Mouse (Mus musculus) liver, postnatal 0 days (tissue): ENCODE measurements around the gene Hoxb9. TPM values are rescaled to one million over a fixed set of nuclear protein-coding genes. Genes with fewer than 3 reads are reported as not detected.

Experiments
- ATAC-seq: fragments of 200-750 bp; cut with Nextera tagmentation; 2 replicates; pipeline ENCODE4 v1.8.0; 2017; ENCODE audit warnings: mild to moderate bottlenecking, moderate library complexity
- DNase-seq: peaks from one replicate; pipeline ENCODE4 v3.0.0-alpha.2; 2016
- H3K27ac ChIP-seq: fragments of 300-500 bp; sonication (generic); 2 replicates; pipeline ENCODE4 v1.5.1; 2014; ENCODE audit warnings: antibody characterized with exemption, moderate library complexity, mild to moderate bottlenecking, low read depth
- H3K27me3 ChIP-seq: fragments of 300-500 bp; sonication (generic); 2 replicates; pipeline ENCODE4 v1.6.1; 2014; ENCODE audit warnings: low read length, control low read depth, mixed read lengths; ENCODE audit not compliant: insufficient read depth
- H3K36me3 ChIP-seq: fragments of 300-500 bp; sonication (generic); replicated peaks from 2 replicates; pipeline ENCODE4 v1.6.1; 2014; ENCODE audit warnings: mild to moderate bottlenecking, control low read depth, low read length, moderate library complexity, mixed read lengths; ENCODE audit not compliant: insufficient read depth
- H3K4me1 ChIP-seq: fragments of 300-500 bp; sonication (generic); 2 replicates; pipeline ENCODE4 v1.6.1; 2014; ENCODE audit warnings: antibody characterized with exemption, mild to moderate bottlenecking, control low read depth; ENCODE audit not compliant: insufficient read depth
- H3K4me2 ChIP-seq: fragments of 300-500 bp; sonication (generic); 2 replicates; pipeline ENCODE4 v1.6.1; 2014; ENCODE audit warnings: low read depth, mild to moderate bottlenecking, low read length, moderate library complexity, mixed read lengths
- H3K4me3 ChIP-seq: fragments of 300-500 bp; sonication (generic); 2 replicates; pipeline ENCODE4 v1.5.1; 2014; ENCODE audit warnings: low read depth, low read length
- H3K9ac ChIP-seq: fragments of 300-500 bp; sonication (generic); replicated peaks from 2 replicates; pipeline ENCODE4 v1.6.1; 2014; ENCODE audit warnings: mild to moderate bottlenecking, moderate library complexity
- H3K9me3 ChIP-seq: fragments of 300-500 bp; sonication (generic); 2 replicates; pipeline ENCODE4 v1.6.1; 2016; ENCODE audit warnings: mild to moderate bottlenecking, control low read depth, low read length, mixed read lengths
- CTCF ChIP-seq: sonication (generic); IDR thresholded peaks from 2 replicates; pipeline ENCODE4 v1.5.1; 2016; ENCODE audit warnings: antibody characterized with exemption, low read depth
- EP300 ChIP-seq: IDR thresholded peaks from 2 replicates; pipeline ENCODE4 v1.6.1; 2016; ENCODE audit warnings: antibody characterized with exemption, low read depth, mild to moderate bottlenecking
- WGBS: fragments of 180-500 bp; shearing (Covaris S2); extraction: QIAGEN DNeasy Blood & Tissue Kit; methylation state at CpG from one replicate; pipeline ENCODE4 v1.1.7; 2014; ENCODE audit not compliant: insufficient replicate concordance; 5-methylcytosine and 5-hydroxymethylcytosine counted together
- polyA plus RNA-seq: library from polyadenylated mRNA; unstranded; fragments of >200 nt; fragmentation: Nextera tagmentation; extraction: Ambion mirVana; gene quantifications from 2 replicates; pipeline ENCODE4 v1.2.1, GENCODE M21; 2015

Gene Hoxb9
- polyA plus RNA-seq, 1 experiment from 2014 or later = not detected

GRCm38 (mm10) chr11:96272024-96272921 is 1.0 kb downstream of the Hoxb9 start:
- Histone ChIP-seq H3K4me3 (peak overlapping the region; percentile 13; the same call in 1 of the 2 replicates), H3K9ac (no peak overlapping the region), H3K27ac (no peak overlapping the region), H3K27me3 (peaks cover 99% of the 10 kb centered on the region), H3K9me3 (no peaks in the 10 kb centered on the region), H3K36me3 (no peaks in the 10 kb centered on the region), H3K4me2 (peak overlapping the region; percentile 13; the same call in 1 of the 2 replicates), H3K4me1 (peaks cover 4% of the 10 kb centered on the region; the same call in 1 of the 2 replicates)
- TF ChIP-seq EP300 (no peak), CTCF (no peak)
- no peak for DNase-seq
- no peak for ATAC-seq
- 1% methylated on average over 57 of the region's 58 CpGs for WGBS

GRCm38 (mm10) chr11:96274428-96274827 is 3.2 kb downstream of the Hoxb9 start:
- no peak for ATAC-seq
- Histone ChIP-seq H3K4me2 (no peak overlapping the region), H3K27ac (no peak overlapping the region), H3K4me1 (peaks cover 4% of the 10 kb centered on the region; the same call in 1 of the 2 replicates), H3K4me3 (no peak overlapping the region), H3K9me3 (no peaks in the 10 kb centered on the region), H3K9ac (no peak overlapping the region), H3K36me3 (no peaks in the 10 kb centered on the region), H3K27me3 (peaks cover 98% of the 10 kb centered on the region)
- no peak for TF ChIP-seq CTCF
- TF ChIP-seq EP300 = no peak
- WGBS = 43% methylated on average over 10 of the region's 10 CpGs
- DNase-seq = no peak

GRCm38 (mm10) chr11:96275896-96276295 is 4.6 kb downstream of the Hoxb9 start:
- WGBS = 18% methylated on average over 4 of the region's 4 CpGs
- Histone ChIP-seq H3K4me1 (peaks cover 4% of the 10 kb centered on the region; the same call in 1 of the 2 replicates), H3K4me3 (no peak overlapping the region), H3K9ac (no peak overlapping the region), H3K27me3 (peaks cover 95% of the 10 kb centered on the region), H3K36me3 (no peaks in the 10 kb centered on the region), H3K27ac (no peak overlapping the region), H3K9me3 (no peaks in the 10 kb centered on the region), H3K4me2 (no peak overlapping the region)
- ATAC-seq (no peak), DNase-seq (no peak)
- no peak for TF ChIP-seq CTCF
- no peak for TF ChIP-seq EP300

GRCm38 (mm10) chr11:96277151-96278044 is 6.1 kb downstream of the Hoxb9 start:
- H3K4me1 ChIP-seq = no peaks in the 10 kb centered on the region
- no peaks in the 10 kb centered on the region for H3K9me3 ChIP-seq
- H3K36me3 ChIP-seq = no peaks in the 10 kb centered on the region
- H3K27ac ChIP-seq = no peak overlapping the region
- DNase-seq = no peak
- H3K27me3 ChIP-seq = peaks cover 94% of the 10 kb centered on the region
- H3K4me2 ChIP-seq = no peak overlapping the region
- no peak overlapping the region for H3K4me3 ChIP-seq
- TF ChIP-seq CTCF (no peak), EP300 (no peak)
- WGBS = 4% methylated on average over 35 of the region's 35 CpGs
- H3K9ac ChIP-seq = no peak overlapping the region
- ATAC-seq = no peak

- H3K27ac ChIP-seq = no peak overlapping the region
- no peaks in the 10 kb centered on the region for H3K9me3 ChIP-seq
- H3K9ac ChIP-seq = no peak overlapping the region
- no peak for ATAC-seq
- TF ChIP-seq CTCF = no peak
- DNase-seq = no peak
- H3K4me1 ChIP-seq = no peaks in the 10 kb centered on the region
- WGBS = 15% methylated on average over 14 of the region's 14 CpGs
- no peak overlapping the region for H3K4me2 ChIP-seq
- peaks cover 94% of the 10 kb centered on the region for H3K27me3 ChIP-seq
- H3K36me3 ChIP-seq = no peaks in the 10 kb centered on the region
- no peak overlapping the region for H3K4me3 ChIP-seq
Measured at GRCm38 (mm10) chr11:96278324-96278723, 7.1 kb downstream of the Hoxb9 start.

- Histone ChIP-seq H3K9ac (no peak overlapping the region), H3K9me3 (no peaks in the 10 kb centered on the region), H3K36me3 (no peaks in the 10 kb centered on the region), H3K4me2 (no peak overlapping the region), H3K4me1 (no peaks in the 10 kb centered on the region), H3K27me3 (peaks cover 94% of the 10 kb centered on the region), H3K4me3 (no peak overlapping the region), H3K27ac (no peak overlapping the region)
- WGBS = under 1% methylated on average over 9 of the region's 9 CpGs
- ATAC-seq = peak; percentile 48; the same call in 1 of the 2 replicates
- peak; percentile 86 for DNase-seq
- TF ChIP-seq CTCF = peak; percentile 84
- no peak for TF ChIP-seq EP300
Measured at GRCm38 (mm10) chr11:96278773-96279172, 7.5 kb downstream of the Hoxb9 start.
